Mouse (Mus musculus) gastrocnemius, postnatal 25 days (tissue): ENCODE measurements around the gene Acsl5. TPM values are rescaled to one million over a fixed set of nuclear protein-coding genes. Genes with fewer than 3 reads are reported as not detected.

Experiments
- DNase-seq: peaks from one replicate; pipeline ENCODE4 v3.0.0; 2022
- total RNA-seq, 2 experiments: library from RNA; stranded (reverse); gene quantifications; 1 replicate in 1 of 2; 2 replicates in 1 of 2; pipeline ENCODE4 v1.2.3; 2021

Gene Acsl5
- total RNA-seq, 2 experiments from 2014 or later = 3.8 to 4.5 TPM

GRCm38 (mm10) chr19:55284093-55284492 lies 32.4 kb downstream of the Acsl5 start:
- DNase-seq = no peak

GRCm38 (mm10) chr19:55286034-55286433 lies 34.3 kb downstream of the Acsl5 start:
- DNase-seq = no peak

- DNase-seq = no peak
Observed at GRCm38 (mm10) chr19:55288974-55289373, 37.2 kb downstream of the Acsl5 start.

- no peak for DNase-seq
Observed at GRCm38 (mm10) chr19:55290621-55291270, 39.0 kb downstream of the Acsl5 start.

- no peak for DNase-seq
Observed at GRCm38 (mm10) chr19:55292210-55292850, 40.6 kb downstream of the Acsl5 start.

- DNase-seq = no peak
Observed at GRCm38 (mm10) chr19:55293175-55293574, 41.4 kb downstream of the Acsl5 start.

- DNase-seq = no peak
Observed at GRCm38 (mm10) chr19:55295075-55295474, 43.3 kb downstream of the Acsl5 start.

GRCm38 (mm10) chr19:55295556-55295955 lies 43.8 kb downstream of the Acsl5 start:
- DNase-seq = no peak

GRCm38 (mm10) chr19:55296301-55296700 lies 44.6 kb downstream of the Acsl5 start:
- no peak for DNase-seq

- DNase-seq = no peak
Observed at GRCm38 (mm10) chr19:55297489-55297888, 45.8 kb downstream of the Acsl5 start.

- no peak for DNase-seq
Observed at GRCm38 (mm10) chr19:55297961-55298360, 46.2 kb downstream of the Acsl5 start.

GRCm38 (mm10) chr19:55299378-55299777 lies 47.6 kb downstream of the Acsl5 start:
- no peak for DNase-seq

- no peak for DNase-seq
Observed at GRCm38 (mm10) chr19:55300525-55300924, 48.8 kb downstream of the Acsl5 start.

GRCm38 (mm10) chr19:55305024-55305423 lies 53.3 kb downstream of the Acsl5 start:
- DNase-seq = no peak

- no peak for DNase-seq
Observed at GRCm38 (mm10) chr19:55311874-55312273, 60.1 kb downstream of the Acsl5 start.

- DNase-seq = no peak
Observed at GRCm38 (mm10) chr19:55313649-55314048, 61.9 kb downstream of the Acsl5 start.

- DNase-seq = peak; percentile 74
Observed at GRCm38 (mm10) chr19:55315452-55316108, 63.8 kb downstream of the Acsl5 start, which contains the start of gene Zdhhc6. Zdhhc6 (minus strand) TSS chr19:55316032.

GRCm38 (mm10) chr19:55316109-55316714 lies 64.5 kb downstream of the Acsl5 start, which contains the start of gene Vti1a:
Vti1a (plus strand) TSS chr19:55316295.
- peak; percentile 83 for DNase-seq

- DNase-seq = no peak
Observed at GRCm38 (mm10) chr19:55316901-55317300, 65.2 kb downstream of the Acsl5 start.

- no peak for DNase-seq
Observed at GRCm38 (mm10) chr19:55319036-55319435, 67.3 kb downstream of the Acsl5 start.

- no peak for DNase-seq
Observed at GRCm38 (mm10) chr19:55319521-55319920, 67.8 kb downstream of the Acsl5 start.

GRCm38 (mm10) chr19:55322604-55323003 lies 70.9 kb downstream of the Acsl5 start:
- no peak for DNase-seq

GRCm38 (mm10) chr19:55327510-55327909 lies 75.8 kb downstream of the Acsl5 start:
- no peak for DNase-seq
